Mouse (Mus musculus) megakaryocyte, embryonic 14.5 days (primary cell): ENCODE results near the gene Daam2.

ENCODE experiments used
- FLI1 ChIP-seq: IDR thresholded peaks from 2 replicates; pipeline ENCODE4 v1.6.1; 2012; ENCODE audit warnings: low read length, inconsistent platforms, mixed read lengths
- GATA1 ChIP-seq: IDR thresholded peaks from 3 replicates; pipeline ENCODE4 v1.6.1; 2012; ENCODE audit warnings: mixed read lengths, low read length, inconsistent platforms, borderline replicate concordance

GRCm38 (mm10) chr17:49524584-49524983 is 39.6 kb downstream of the Daam2 start:
- TF ChIP-seq GATA1 (no peak), FLI1 (no peak)
